Mouse (Mus musculus) 416B (cell line): Measurements from ENCODE around the gene Fermt2.
"Not testable (repeated sequence)": the region's sequence is repeated elsewhere in the genome, so short reads cannot be mapped to it uniquely, and the experiment has no call there.

Experiments used
- DNase-seq: peaks from one replicate; pipeline ENCODE4 v3.0.0; 2011; ENCODE audit warnings: low read depth

Gene Fermt2

GRCm38 (mm10) chr14:45507923-45508322 lies 22.0 kb downstream of the Fermt2 start:
- no peak for DNase-seq

- no peak for DNase-seq
Observed at GRCm38 (mm10) chr14:45507447-45507846, 22.5 kb downstream of the Fermt2 start.

- DNase-seq = no peak
Observed at GRCm38 (mm10) chr14:45507032-45507431, 22.9 kb downstream of the Fermt2 start.

- no peak for DNase-seq
Observed at GRCm38 (mm10) chr14:45506165-45506564, 23.8 kb downstream of the Fermt2 start.

GRCm38 (mm10) chr14:45504422-45505113 lies 25.4 kb downstream of the Fermt2 start:
- DNase-seq = no peak

- no peak for DNase-seq
Observed at GRCm38 (mm10) chr14:45503934-45504333, 26.0 kb downstream of the Fermt2 start.

- no peak for DNase-seq
Observed at GRCm38 (mm10) chr14:45500052-45500451, 29.9 kb downstream of the Fermt2 start.

- DNase-seq = no peak
Observed at GRCm38 (mm10) chr14:45497116-45497515, 32.8 kb downstream of the Fermt2 start.

GRCm38 (mm10) chr14:45495810-45496209 lies 34.1 kb downstream of the Fermt2 start:
- not testable (repeated sequence) for DNase-seq

- DNase-seq = no peak
Observed at GRCm38 (mm10) chr14:45493891-45494290, 36.0 kb downstream of the Fermt2 start.

GRCm38 (mm10) chr14:45492668-45493067 lies 37.2 kb downstream of the Fermt2 start:
- DNase-seq = no peak

GRCm38 (mm10) chr14:45492038-45492437 lies 37.9 kb downstream of the Fermt2 start:
- peak; percentile 11 for DNase-seq

GRCm38 (mm10) chr14:45487201-45487600 lies 42.7 kb downstream of the Fermt2 start:
- DNase-seq = not testable (repeated sequence)

- DNase-seq = not testable (repeated sequence)
Observed at GRCm38 (mm10) chr14:45483361-45483760, 46.6 kb downstream of the Fermt2 start.

- no peak for DNase-seq
Observed at GRCm38 (mm10) chr14:45478977-45479806, 50.7 kb downstream of the Fermt2 start.

- DNase-seq = no peak
Observed at GRCm38 (mm10) chr14:45478515-45478914, 51.4 kb downstream of the Fermt2 start.

GRCm38 (mm10) chr14:45477651-45478050 lies 52.3 kb downstream of the Fermt2 start:
- DNase-seq = no peak

- DNase-seq = no peak
Observed at GRCm38 (mm10) chr14:45476990-45477389, 52.9 kb downstream of the Fermt2 start.

GRCm38 (mm10) chr14:45472536-45472935 lies 57.4 kb downstream of the Fermt2 start:
- no peak for DNase-seq

- no peak for DNase-seq
Observed at GRCm38 (mm10) chr14:45469446-45469845, 60.5 kb downstream of the Fermt2 start.

GRCm38 (mm10) chr14:45466371-45466770 lies 63.5 kb downstream of the Fermt2 start:
- not testable (repeated sequence) for DNase-seq

GRCm38 (mm10) chr14:45464036-45465035 lies 65.6 kb downstream of the Fermt2 start:
- DNase-seq = no peak
